Comparison of ENCODE assay signal across 27 mouse cellular contexts in the genomic region with DNA sequence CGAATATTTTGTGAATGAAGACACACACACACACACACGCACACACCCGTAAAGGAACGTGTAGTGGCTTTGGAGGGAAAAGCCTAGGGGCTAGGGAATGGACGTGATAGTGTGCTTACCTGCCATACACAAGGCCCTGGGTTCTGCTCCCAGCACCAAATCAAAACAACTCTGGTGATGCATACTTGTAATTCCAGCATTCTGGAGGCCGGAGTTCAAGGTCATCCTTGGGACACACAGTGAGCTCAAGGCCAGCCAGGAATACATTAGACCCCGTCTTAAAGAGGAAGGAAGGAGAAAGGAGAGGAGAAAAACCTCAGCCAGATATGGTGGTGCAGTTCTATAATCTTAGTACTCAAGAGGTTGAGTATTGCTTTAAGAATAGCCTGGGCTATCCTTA. TPM values are rescaled to one million over a fixed set of nuclear protein-coding genes. Genes with fewer than 3 reads are reported as not detected.
"Had no signal": no experiment of that assay in that cellular context is flagged by ENCODE, and none has a peak within 500 bp of the region (broad histone marks: within the 10 kb centered on the region; RNA-seq: fewer than 3 reads in every experiment).

No protein-coding gene starts in this region.

- H3K9me3 ChIP-seq: heart, embryonic 10.5 days; intestine, embryonic 15.5 days; limb, embryonic 10.5 days had no signal

- H3K36me3 ChIP-seq: heart, embryonic 10.5 days; heart, embryonic 12.5 days; hindbrain, embryonic 10.5 days; hindbrain, embryonic 12.5 days; intestine, embryonic 15.5 days; limb, embryonic 10.5 days; limb, embryonic 12.5 days had no signal

- H3K27ac ChIP-seq: gastrocnemius, adult 2 months; heart, embryonic 10.5 days; hindbrain, embryonic 10.5 days; hindbrain, embryonic 12.5 days; hindbrain, embryonic 14.5 days; intestine, embryonic 15.5 days; layer of hippocampus, adult 2 months; left cerebral cortex, adult 2 months; limb, embryonic 10.5 days; limb, embryonic 12.5 days had no signal

- DNase-seq: gastrocnemius, adult 2 months; gastrocnemius, postnatal 10 days; gastrocnemius, postnatal 25 days; heart, adult 18-20 months; heart, postnatal 10 days; heart, postnatal 4 days; kidney, adult 18-20 months; kidney, adult 8-10 months; kidney, postnatal 10 days; kidney, postnatal 25 days; kidney, postnatal 4 days; liver had no signal

- H3K4me2 ChIP-seq: heart, embryonic 12.5 days; hindbrain, embryonic 12.5 days; hindbrain, embryonic 14.5 days; intestine, embryonic 15.5 days; limb, embryonic 12.5 days; liver, embryonic 11.5 days had no signal

- H3K9ac ChIP-seq: hindbrain, embryonic 12.5 days; hindbrain, embryonic 14.5 days; intestine, embryonic 15.5 days; limb, embryonic 12.5 days had no signal

- H3K4me3 ChIP-seq: gastrocnemius, adult 2 months; heart, embryonic 10.5 days; heart, embryonic 12.5 days; hindbrain, embryonic 10.5 days; hindbrain, embryonic 12.5 days; intestine, embryonic 15.5 days; layer of hippocampus, adult 2 months; left cerebral cortex, adult 2 months; limb, embryonic 10.5 days; limb, embryonic 12.5 days had no signal

- ATAC-seq: hindbrain, embryonic 16.5 days; inflammation-experienced regulatory T-cells, adult 6 months; intestine, embryonic 15.5 days; intestine, postnatal 0 days had no signal

RNA-seq across cellular contexts. Expression of gene Pdgfa, which starts 2.5 kb away (rescaled TPM):
- total RNA-seq: granulocyte monocyte progenitor cell, adult 5-6 weeks had no signal
